Mouse (Mus musculus): ENCODE measurements around the gene Coq10b.
"Not testable (repeated sequence)": the region's sequence is repeated elsewhere in the genome, so short reads cannot be mapped to it uniquely, and the experiment has no call there.

Coq10b gene

DNA sequence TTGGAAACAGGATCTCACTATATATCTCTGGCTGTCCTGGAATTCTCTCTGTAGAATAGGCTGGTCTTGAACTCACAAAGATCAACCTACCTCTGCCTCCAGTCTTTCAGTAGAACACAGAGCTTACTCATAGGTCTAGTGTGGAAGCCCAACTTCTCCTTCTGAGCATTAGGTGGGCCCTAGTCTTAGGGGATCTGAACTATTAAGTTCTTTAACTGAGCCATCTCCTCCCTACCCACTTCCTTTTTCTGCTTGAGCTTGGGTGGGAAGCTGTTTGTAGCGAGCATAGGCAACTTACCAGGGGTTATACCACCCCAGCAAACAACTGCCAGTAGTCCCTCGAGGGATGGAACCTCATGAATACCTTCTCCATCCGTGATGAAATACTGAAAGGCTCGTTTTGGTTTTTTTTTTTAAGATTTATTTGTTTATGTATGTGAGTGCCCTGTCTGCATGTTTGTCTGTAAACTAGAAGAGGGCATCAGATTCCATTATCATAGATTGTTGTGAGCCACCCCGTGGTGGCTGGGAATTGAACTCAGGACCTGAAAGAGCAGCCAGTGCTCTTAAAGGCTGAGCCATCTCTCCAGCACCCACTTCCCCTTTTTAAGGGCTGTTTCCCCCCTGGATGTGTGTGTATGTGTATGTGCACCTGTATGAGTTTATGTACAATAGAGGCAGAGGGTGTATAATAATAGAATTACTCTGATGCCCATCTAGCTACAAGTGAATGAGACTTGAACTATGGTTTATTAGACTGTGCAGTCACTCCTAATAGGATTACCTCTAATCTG is 2.9 kb downstream of the Coq10b start:
- no peak for DNase-seq (ENCODE audit: low read depth, low spot score)

DNA sequence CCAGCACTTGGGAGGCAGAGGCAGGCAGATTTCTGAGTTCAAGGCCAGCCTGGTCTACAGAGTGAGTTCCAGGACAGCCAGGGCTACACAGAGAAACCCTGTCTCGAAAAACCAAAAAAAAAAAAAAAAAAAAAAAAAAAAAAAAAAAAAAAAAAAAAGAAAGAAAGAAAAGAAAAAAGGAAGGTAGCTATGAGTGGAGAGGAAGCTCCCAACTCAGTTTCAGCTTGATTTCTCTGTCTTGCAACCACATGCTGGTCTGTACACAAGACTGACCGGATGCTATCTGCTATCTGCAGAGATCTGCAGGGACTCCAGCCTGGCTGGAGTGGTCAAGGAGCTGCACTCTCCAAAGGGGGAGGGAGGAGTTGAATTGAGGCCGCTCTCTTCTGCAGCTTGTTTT is 5.8 kb downstream of the Coq10b start:
- DNase-seq (ENCODE audit: low read depth, low spot score): not testable (repeated sequence)

DNA sequence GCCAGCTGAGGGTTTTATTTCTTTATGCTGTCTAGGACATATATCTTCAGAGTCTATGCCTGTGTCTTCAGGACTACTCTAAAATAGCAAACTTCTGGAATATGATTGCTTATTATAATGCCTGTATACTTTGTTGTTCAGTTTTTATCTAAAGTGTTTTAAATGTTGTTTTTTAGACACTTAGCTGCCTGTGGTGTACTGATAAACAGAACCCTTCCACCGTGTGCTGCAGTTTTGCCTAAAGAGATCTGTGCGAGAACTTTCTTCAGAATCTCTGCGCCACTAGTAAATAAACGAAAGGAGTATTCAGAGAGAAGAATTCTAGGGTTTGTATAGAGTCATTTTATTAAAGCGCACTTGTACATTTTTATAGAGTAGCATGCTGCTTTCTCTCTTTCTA is 8.5 kb downstream of the Coq10b start:
- no peak for DNase-seq (ENCODE audit: low read depth, low spot score)

DNA sequence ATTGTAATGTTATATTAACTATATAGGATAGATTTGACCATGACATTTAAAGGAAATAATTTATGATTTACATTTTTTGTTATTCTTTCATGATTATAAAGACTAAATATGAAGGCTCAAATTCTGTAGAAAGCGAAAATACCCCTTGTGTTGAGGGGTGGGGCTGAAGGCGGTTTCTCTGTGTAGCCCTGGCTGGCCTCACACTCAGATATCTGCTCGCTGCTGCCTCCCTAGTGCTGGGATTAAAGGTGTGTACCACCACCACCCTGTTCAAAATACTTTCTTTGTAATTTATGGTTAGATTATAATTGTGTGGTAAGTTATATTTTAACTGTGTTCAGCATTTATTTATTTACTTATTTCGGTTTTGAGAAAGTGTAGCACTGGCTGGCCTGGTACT is 9.2 kb downstream of the Coq10b start:
- DNase-seq (ENCODE audit: low read depth, low spot score): no peak

DNA sequence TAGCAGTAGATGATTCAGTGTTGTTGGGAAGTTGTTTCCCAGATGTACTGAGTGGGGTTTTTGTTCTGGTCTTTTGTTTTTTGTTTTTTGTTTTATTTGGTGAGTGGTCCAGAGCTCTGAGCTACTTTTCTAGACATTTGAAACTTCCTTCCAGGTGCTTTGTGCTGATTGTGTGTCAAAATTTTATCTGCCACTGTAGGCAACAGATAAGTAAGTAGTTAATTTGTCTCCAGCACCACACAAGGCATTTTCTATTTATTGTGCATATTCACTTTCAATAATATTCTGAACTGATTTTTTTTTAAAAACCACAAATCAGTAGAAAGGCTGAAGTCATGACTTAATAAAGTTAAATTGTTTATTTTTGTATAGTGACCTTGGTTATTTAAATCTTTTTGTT is 19.8 kb downstream of the Coq10b start:
- not testable (repeated sequence) for DNase-seq (ENCODE audit: low read depth, low spot score)

DNA sequence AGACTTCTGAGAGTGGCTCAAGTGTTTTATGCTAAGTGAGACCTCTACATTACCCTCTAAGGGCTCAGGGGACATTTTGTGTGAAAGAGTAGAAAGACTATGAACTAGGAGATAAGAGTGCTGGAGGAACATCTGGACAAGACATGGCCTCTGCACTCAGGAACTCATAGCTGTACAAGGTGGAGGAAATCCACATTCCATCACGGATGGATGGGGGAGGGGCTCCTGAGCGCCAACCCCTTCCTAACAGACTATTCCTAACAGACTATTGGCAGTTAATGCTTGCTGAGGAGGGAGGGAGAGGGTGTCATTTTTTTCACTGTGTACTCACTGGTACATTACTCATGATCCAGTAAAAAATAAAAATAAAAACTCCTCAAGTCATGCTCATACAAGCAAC is 22.2 kb downstream of the Coq10b start:
- DNase-seq (ENCODE audit: low read depth, low spot score): peak; percentile 56

DNA sequence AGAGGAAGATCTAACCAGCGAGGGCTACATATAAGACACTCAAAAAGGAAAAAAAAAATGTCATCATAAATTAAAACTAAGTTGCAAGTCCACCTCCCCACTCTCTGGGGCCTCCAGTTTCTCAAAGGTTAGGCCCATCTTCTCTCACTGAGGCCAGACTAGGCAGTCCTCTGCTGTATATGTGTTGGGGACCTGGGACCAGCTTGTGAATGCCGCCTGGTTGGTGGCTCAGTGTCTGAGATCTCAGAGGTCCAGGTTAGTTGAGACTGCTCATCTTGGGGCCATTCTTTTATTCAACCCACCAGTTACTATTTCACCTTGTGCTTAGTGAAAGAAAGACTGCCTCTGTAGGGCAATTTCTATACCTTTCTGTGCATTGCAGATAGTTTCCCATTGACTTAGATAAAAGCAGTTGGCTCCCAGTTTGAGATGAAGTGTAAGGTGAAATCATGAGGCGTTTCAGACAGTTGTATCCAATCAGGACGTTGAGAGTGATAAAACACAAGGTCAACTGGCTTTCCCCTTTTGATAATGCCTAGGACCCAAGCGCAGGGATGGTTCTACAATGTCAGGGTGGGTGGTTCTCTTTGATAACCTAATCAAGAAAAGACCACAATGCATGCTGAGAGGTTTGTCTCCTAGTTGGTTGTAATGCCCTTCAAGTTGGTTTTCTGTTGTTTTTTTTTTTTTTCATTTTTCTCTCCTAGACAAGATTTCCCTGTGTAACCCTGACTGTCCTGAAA is 23.3 kb downstream of the Coq10b start:
- DNase-seq (ENCODE audit: low read depth, low spot score): no peak

DNA sequence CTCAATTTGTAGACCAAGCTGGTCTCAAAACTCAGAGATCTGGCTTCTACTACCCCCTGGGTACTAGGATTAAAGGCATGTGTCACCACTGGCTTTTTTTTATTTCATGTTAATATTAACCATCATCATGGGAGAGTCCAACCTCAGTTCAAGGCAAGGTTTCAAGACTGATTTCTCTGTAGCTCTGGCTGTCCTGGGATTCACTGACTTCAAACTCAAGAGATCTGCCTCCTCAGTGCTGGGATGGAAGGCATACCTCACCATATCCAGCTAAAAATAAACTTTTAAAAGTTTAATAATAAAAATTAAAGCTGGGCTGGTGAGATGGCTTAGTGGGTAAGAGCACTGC is 23.8 kb downstream of the Coq10b start:
- DNase-seq (ENCODE audit: low read depth, low spot score): no peak

DNA sequence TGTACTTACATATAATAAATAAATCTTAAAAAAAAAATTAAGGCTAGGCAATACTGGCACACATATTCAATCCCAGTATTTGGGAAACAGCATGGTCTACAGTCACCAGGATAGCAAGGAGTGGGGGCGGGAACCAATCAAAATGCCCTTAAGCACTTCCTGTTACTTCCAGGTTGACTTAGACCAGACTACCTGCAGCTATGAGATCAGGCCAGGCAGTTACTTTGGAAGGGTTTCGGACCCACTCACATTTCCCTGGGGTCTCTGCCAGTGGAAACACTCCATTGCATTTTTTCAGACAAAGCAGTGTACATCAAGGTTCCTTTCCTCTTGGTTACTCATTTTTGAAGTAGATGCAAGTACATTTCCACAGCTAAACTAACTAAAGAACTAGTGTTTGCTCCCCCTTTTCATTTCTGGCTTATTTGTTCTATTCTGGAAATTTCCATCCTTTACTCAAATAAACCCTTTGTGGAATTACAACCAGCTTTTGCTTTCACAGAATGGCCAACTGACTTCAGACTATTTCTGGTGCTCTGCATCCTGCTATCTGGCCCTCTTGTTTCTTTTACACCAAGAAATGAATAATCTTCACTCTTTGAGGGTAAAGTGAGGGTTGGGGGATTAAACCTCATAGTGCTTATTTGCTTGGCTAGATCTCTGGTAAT is 24.4 kb downstream of the Coq10b start:
- peak; percentile 69 for DNase-seq (ENCODE audit: low read depth, low spot score)

DNA sequence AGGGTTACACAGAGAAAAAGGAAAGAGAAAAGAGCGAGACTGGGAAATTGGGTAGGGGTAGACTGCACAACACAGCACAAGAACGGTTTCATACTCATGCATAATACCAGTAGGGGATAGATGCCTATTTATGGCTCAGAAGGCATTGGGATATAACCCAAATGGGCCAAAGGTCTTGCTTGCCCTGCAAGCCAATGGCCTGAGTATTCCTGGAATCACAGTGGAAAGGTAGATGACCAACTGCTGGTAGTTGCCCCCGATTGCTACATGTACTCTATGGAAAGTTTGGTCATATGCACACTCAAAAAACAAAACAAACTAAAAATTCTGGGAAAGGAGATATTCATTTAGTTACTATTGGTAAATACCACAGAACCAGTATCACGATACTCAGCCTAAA is 27.1 kb downstream of the Coq10b start:
- DNase-seq (ENCODE audit: low read depth, low spot score): no peak

DNA sequence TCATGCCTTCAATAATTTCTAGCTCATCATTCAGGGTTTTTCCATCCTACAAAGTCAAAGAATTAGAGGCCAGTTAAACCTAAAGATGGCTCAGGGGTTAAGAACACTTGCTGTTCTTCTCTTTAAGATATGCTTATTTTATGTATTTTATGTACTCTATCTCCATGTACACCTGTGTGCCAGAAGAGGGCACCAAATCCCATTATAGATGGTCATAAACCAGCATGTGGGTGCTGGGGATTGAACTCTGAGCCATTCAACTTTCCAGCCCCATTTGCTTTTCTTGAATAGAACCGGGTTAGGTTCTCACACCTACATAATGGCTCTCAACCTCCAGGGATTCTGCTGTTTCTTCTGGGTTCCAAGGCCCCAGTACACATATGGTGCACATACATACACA is 29.5 kb downstream of the Coq10b start:
- peak; percentile 77 for DNase-seq (ENCODE audit: low read depth, low spot score)

DNA sequence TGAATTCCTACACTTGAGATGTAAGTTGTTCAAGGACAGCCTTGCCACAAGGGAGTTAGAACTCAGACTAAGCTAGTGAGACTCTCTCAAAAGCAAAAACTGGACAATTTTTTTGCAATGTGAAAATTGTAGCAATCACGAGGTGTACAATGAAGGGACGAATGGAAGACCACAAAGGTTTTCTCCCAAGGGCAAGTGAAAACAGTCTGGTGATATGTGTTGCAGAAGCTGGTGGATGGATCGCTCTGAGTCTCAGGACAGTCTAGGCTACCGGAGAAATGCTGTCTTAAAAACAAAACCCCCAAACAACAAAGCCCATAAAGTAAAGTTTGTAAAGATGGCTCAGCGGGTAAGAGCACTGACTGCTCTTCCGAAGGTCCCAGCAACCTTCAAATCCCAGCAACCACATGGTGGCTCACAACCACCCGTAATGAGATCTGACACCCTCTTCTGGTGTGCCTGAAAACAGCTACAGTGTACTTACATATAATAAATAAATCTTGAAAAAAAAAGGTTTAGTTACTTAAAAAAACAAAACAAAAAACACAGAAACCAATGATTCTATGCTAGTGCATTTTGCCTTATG is 33.3 kb downstream of the Coq10b start:
- DNase-seq (ENCODE audit: low read depth, low spot score): no peak

DNA sequence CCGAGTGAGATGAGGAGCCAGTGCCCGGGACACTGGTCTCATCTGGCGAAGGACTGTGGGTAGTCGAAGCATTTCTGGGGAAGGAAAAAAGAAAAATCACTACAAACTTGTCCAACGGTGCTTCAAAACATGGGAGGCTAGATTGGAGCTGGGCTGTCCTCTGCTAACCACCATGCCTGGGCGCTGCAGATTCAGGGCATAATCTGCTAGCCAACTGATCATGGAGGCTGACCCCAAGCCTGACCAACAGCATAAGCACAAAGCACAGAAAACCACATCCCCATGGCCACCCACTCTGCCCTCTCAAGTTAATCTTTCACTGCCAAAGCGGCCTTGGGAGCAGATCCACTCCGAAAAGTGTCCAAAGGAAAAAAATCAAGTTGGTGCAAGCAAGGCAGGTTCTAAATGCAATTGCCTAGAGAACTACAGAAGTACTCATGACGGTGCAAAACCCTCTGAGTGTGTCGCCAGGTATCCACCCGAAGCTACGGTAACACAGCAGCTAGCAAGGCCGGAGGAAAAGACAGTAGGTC is 34.4 kb downstream of the Coq10b start:
- DNase-seq (ENCODE audit: low read depth, low spot score): no peak

DNA sequence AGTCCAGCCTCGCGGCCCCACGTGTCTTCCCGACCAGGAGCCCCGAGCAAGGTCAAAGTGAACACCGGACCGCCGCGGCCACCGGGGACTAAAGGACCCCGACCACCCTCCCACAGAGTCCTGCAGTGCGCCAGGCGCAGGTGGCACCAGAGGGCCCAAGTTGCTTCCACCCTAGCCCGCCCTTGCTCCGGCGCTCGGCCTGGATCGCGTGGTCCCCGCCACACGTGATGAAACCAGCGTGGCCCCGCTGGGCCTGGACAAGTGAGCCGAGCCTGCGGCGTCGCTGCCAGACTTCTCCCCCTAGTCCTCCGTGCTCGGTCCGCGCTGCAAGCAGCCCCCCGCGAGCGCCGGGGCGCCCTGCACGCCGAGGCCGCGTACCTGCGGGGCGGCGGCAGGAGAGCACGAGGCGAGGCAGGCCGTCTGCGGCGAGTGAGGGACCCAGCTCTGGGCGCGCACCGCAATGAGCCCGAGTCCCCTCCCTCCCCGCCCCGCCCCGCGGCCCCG is 34.9 kb downstream of the Coq10b start:
- peak; percentile 55 for DNase-seq (ENCODE audit: low read depth, low spot score)

DNA sequence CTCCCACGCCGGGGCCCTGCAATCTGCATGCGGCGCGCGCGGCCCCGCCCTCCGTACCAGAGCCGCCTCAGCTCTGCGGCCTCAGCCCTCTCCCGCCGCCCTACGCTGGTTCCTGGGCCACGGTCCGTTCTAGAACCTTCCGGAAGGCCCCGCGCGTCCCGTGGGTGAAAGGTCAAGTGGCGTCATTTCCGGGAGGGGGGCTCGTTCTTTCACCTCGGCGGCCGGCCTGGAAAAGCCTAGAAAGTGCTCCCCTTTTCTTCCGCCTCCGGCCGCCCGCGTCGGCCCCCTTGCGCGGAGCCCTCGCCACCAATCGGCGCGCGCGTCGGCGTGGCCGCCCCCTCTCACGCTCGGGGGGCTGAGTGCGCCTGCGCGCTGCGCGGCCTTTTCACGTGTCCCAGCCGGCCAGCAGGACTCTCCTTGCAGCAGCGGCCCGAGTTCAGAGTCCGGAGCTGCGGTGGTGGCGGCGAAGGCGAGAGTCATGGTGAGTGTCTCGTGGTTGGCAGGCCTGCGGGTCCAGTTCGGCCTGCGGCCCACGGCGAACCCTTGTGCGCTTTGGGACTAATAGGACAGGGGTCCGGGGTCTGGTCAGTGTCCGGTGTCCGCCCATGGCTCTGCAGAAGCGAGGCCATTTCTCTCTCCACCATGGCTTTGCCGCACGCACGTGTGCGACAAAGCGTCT is 35.5 kb downstream of the Coq10b start, which contains the start of the genes Hspe1 and Hspd1:
Gene Hspe1 (plus strand): TSS at position 201 of the 679 bp plus-strand sequence.
Gene Hspd1 (minus strand): TSS at position 312 of the 679 bp plus-strand sequence.
- DNase-seq (ENCODE audit: low read depth, low spot score): peak; percentile 99

DNA sequence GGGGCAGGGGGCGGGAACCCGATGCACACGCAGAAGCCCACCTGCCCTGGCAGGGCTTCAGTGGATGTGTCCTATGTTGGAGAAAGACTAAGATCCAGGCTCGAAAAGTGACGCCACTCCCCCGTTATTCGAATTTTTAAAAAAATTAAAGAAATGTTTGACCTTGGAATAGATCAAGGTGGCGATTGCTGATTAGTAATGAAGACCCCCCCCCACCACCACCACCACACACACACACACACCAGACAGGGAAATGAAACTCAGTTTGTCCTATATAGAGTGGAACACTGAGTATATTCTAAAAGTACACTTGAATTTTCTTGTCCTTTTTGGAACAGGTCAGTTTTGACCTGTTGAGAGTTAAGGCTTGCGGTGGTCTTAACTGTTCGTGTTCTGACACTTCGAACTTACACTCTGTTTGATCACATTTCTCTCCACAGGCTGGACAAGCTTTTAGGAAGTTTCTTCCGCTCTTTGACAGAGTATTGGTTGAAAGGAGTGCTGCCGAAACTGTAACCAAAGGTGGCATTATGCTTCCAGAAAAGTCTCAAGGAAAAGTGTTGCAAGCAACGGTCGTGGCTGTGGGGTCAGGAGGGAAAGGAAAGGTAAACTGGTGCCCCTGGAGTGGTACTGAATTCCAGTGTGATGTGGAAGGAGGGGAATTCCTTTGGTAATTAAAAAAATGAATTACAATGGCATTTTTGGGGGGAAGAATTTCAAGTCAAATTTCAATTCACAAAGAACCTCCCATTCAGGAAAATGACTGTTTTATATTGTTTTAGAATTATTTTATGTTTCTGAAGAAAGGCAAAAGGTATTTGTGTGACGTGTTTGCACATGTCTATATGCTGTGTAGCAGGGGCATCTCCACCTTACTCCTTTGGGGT is 36.3 kb downstream of the Coq10b start:
- no peak for DNase-seq (ENCODE audit: low read depth, low spot score)

DNA sequence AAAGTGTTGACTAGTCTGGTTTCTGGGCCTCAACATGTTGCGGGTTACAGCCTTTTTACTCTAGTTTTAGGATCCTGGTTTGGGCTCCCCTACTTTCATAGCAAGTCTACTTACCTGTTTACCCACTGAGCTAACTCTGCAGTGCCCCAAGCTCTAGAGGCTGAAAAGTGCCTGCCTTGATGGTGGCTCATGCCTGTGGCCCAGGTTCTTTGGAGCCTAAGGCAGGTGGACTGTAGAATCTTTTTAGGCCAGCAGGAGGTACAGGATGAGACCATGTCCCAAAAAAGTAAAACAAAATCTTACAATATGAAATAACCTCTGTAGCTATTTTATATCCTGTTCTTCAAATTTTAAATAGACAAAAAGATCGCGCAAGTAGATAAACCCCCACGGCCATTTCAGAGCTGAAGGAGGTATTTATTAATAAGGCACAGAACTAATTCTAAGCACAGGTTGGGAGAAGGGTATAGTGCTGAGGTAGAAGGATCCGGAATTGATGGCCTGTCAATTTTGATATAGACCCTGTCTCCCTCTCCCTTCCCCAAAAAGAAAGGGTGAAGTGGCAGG is 37.0 kb downstream of the Coq10b start:
- DNase-seq (ENCODE audit: low read depth, low spot score): no peak

DNA sequence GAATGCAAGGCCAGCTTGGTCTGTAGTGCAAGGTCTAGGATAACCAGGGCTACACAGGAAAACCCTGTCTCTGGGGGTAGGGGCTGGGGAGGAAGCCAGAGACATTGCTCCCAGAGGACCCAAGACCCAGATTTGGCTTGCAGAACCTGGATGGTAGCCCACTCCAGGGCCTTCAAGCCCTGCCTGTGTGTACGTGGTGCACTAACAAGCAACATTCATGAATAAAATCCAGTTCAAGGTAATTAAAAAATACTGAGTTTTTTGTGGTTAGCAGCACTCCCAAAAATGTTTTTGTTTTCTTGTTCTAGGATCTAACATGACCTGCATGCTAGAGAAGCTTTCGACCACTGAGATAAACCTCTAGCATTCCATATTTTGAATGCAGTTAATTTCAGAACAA is 39.5 kb downstream of the Coq10b start:
- DNase-seq (ENCODE audit: low read depth, low spot score): no peak

DNA sequence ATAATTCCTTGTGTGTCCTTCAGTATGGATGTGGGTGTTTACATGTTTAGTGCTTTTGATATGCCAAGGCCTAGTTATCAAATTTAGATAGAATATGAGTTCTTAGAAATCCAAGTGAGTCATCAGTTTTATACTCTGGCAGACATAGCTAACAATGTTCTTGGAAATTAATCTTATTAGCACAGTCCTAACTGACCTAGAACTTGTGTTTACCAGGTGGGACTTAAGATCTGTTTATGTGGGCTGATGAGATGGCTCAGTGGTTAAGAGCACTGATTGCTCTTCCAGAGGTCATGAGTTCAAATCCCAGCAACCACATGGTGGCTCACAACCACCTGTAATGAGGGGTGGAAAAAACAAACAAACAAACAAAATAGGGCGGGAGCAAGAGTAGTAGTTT is 39.9 kb downstream of the Coq10b start:
- DNase-seq (ENCODE audit: low read depth, low spot score): no peak

Measured in ES-CJ7 (cell line).